Mouse (Mus musculus) thymus, postnatal 36 days (tissue): ENCODE results near the gene Gas7.

Experiments used
- DNase-seq, 2 experiments: peaks; one replicate each; pipeline ENCODE4 v3.0.0; 2022; ENCODE audit warnings: mixed read lengths in 2 of 2

Gas7 gene

GRCm38 (mm10) chr11:67661465-67661864 is 206.2 kb downstream of the Gas7 start:
- no peak for DNase-seq

- no peak for DNase-seq
These were observed 208.2 kb downstream of the Gas7 start for GRCm38 (mm10) chr11:67663437-67663836.

- DNase-seq = no peak
These were observed 209.0 kb downstream of the Gas7 start for GRCm38 (mm10) chr11:67664261-67664660.

GRCm38 (mm10) chr11:67664918-67665317 is 209.7 kb downstream of the Gas7 start:
- DNase-seq = no peak

- no peak for DNase-seq
These were observed 210.9 kb downstream of the Gas7 start for GRCm38 (mm10) chr11:67666129-67666528.

GRCm38 (mm10) chr11:67667531-67668332 is 212.5 kb downstream of the Gas7 start:
- DNase-seq = no peak

- no peak for DNase-seq
These were observed 213.3 kb downstream of the Gas7 start for GRCm38 (mm10) chr11:67668460-67669007.

GRCm38 (mm10) chr11:67670031-67670430 is 214.8 kb downstream of the Gas7 start:
- DNase-seq = no peak

GRCm38 (mm10) chr11:67672140-67672539 is 216.9 kb downstream of the Gas7 start:
- no peak for DNase-seq

GRCm38 (mm10) chr11:67675562-67676540 is 220.6 kb downstream of the Gas7 start:
- peak in 1 of 2 experiments; percentile 14 for DNase-seq

GRCm38 (mm10) chr11:67679300-67679699 is 224.1 kb downstream of the Gas7 start:
- DNase-seq = no peak

GRCm38 (mm10) chr11:67679930-67680329 is 224.7 kb downstream of the Gas7 start:
- DNase-seq = no peak

- DNase-seq = no peak
These were observed 226.6 kb downstream of the Gas7 start for GRCm38 (mm10) chr11:67681871-67682270.

GRCm38 (mm10) chr11:67686109-67686508 is 230.9 kb downstream of the Gas7 start:
- no peak for DNase-seq

GRCm38 (mm10) chr11:67694703-67695376 is 239.6 kb downstream of the Gas7 start, which contains the start of gene Rcvrn:
Rcvrn (plus strand) TSS chr11:67695326.
- no peak for DNase-seq

- no peak for DNase-seq
These were observed 257.7 kb downstream of the Gas7 start for GRCm38 (mm10) chr11:67712976-67713375.

- DNase-seq = no peak
These were observed 260.1 kb downstream of the Gas7 start for GRCm38 (mm10) chr11:67715382-67715781.

GRCm38 (mm10) chr11:67721485-67721884 is 266.2 kb downstream of the Gas7 start:
- DNase-seq = no peak

GRCm38 (mm10) chr11:67722399-67723156 is 267.3 kb downstream of the Gas7 start:
- no peak for DNase-seq

GRCm38 (mm10) chr11:67723231-67724013 is 268.2 kb downstream of the Gas7 start:
- no peak for DNase-seq

GRCm38 (mm10) chr11:67727095-67727494 is 271.9 kb downstream of the Gas7 start:
- no peak for DNase-seq
